Mouse (Mus musculus) brain, adult 2 months (tissue): ENCODE measurements at regions not wholly inside any gene's neighbourhood (a gene's known extent, or its start where the extent isn't known, plus 50 kb on each side); places are given as distances from the start of the nearest gene placed in this dataset.

Experiments used
- DNase-seq: peaks from one replicate; pipeline ENCODE4 v3.0.0; 2011; ENCODE audit warnings: low read depth, low spot score

- peak; percentile 18 for DNase-seq
These were observed 311.5 kb downstream of the Glrx3 start for GRCm38 (mm10) chr7:137748936-137749335.

- no peak for DNase-seq
These were observed 313.3 kb downstream of the Glrx3 start for GRCm38 (mm10) chr7:137750741-137751140.

GRCm38 (mm10) chr7:137751151-137751859, 313.9 kb downstream of the Glrx3 start:
- no peak for DNase-seq

- no peak for DNase-seq
These were observed 328.5 kb downstream of the Glrx3 start for GRCm38 (mm10) chr7:137765961-137766360.

- DNase-seq: no peak
These were observed 329.3 kb downstream of the Glrx3 start for GRCm38 (mm10) chr7:137766721-137767120.

GRCm38 (mm10) chr7:137773051-137773964, 335.9 kb downstream of the Glrx3 start:
- DNase-seq: peak; percentile 18

- DNase-seq: peak; percentile 35
These were observed 336.5 kb downstream of the Glrx3 start for GRCm38 (mm10) chr7:137773965-137774310.

GRCm38 (mm10) chr7:137783954-137784353, 346.5 kb downstream of the Glrx3 start:
- peak; percentile 69 for DNase-seq

- DNase-seq: peak; percentile 59
These were observed 367.9 kb downstream of the Glrx3 start for GRCm38 (mm10) chr7:137805361-137805760.

GRCm38 (mm10) chr7:137812839-137813238, 375.4 kb downstream of the Glrx3 start:
- peak; percentile 43 for DNase-seq

- DNase-seq: no peak
These were observed 403.1 kb downstream of the Glrx3 start for GRCm38 (mm10) chr7:137840520-137840919.

GRCm38 (mm10) chr7:137841044-137841443, 403.6 kb downstream of the Glrx3 start:
- DNase-seq: no peak

- peak; percentile 16 for DNase-seq
These were observed 404.2 kb downstream of the Glrx3 start for GRCm38 (mm10) chr7:137841456-137842100.

- DNase-seq: peak; percentile 7
These were observed 410.4 kb downstream of the Glrx3 start for GRCm38 (mm10) chr7:137847856-137848255.

- DNase-seq: no peak
These were observed 413.6 kb downstream of the Glrx3 start for GRCm38 (mm10) chr7:137851061-137851460.

- peak; percentile 6 for DNase-seq
These were observed 422.3 kb downstream of the Glrx3 start for GRCm38 (mm10) chr7:137859681-137860080.

- no peak for DNase-seq
These were observed 423.1 kb downstream of the Glrx3 start for GRCm38 (mm10) chr7:137860520-137860919.

GRCm38 (mm10) chr7:137864912-137865311, 427.5 kb downstream of the Glrx3 start:
- DNase-seq: peak; percentile 48

- no peak for DNase-seq
These were observed 428.0 kb downstream of the Glrx3 start for GRCm38 (mm10) chr7:137865457-137865856.

GRCm38 (mm10) chr7:137866880-137867279, 429.5 kb downstream of the Glrx3 start:
- no peak for DNase-seq

- no peak for DNase-seq
These were observed 431.1 kb downstream of the Glrx3 start for GRCm38 (mm10) chr7:137868501-137868900.

- DNase-seq: no peak
These were observed 437.9 kb downstream of the Glrx3 start for GRCm38 (mm10) chr7:137875306-137875705.
